Mouse (Mus musculus): ENCODE data around the gene Mx1. TPM values are rescaled to one million over a fixed set of nuclear protein-coding genes. Genes with fewer than 3 reads are reported as not detected.

The Mx1 gene
- total and polyA plus RNA-seq, 3 experiments, result 0.27 TPM; not detected in 2

DNA sequence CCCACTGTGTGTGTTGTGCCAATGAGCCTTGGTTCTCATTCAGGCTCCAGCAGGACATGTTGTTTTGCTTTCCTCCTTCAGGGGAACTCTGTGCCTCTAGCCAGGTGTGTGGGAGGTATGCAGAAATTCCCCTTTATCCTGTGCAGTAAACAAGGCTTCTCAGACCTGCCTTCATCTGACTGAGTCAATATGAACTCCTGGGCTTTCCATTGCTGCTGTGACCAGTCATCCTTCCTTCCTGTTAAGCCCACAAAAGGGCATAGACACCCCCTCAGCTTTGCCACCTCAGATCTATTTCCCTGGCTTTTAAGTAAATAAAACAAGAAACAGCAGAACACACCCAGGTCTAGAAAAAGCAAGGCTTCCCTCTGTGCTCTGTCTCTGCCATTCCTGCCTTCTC is 61.0 kb downstream of the Mx1 start:
- no peaks in the 10 kb centered on the region for H3K4me1 ChIP-seq (ENCODE audit: insufficient read depth, low read depth, low read length)

DNA sequence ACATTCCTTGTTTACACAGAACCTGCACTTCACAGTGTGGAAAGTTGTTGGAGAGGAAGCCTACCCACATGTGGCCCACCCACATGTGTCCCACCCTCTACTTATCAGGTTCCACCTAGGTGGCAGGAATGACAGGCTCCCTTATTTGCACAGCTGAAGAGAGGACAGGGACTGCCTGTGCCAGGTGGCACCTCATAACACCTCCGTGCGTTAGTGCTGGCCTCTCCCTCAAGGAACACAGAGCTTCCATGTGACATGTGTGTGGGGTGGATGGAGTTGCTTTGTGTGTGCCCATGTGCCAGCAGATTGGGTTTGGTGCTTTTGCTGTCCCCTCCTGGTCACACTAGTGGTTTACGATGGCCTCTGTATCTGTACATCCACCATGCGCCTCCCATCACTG is 62.7 kb downstream of the Mx1 start:
- DNase-seq (ENCODE audit: low spot score) (no peak), ATAC-seq (ENCODE audit: extremely low read depth, insufficient number of reproducible peaks, low FRiP score, poor library complexity, severe bottlenecking) (no peak)
- no peaks in the 10 kb centered on the region for H3K27me3 ChIP-seq (ENCODE audit: insufficient read depth, low read length)
- no peak for TF ChIP-seq TAL1 (conservative IDR thresholded peaks at IDR 0.05; ENCODE audit: low read depth, low read length)
- no peak for TF ChIP-seq CTCF (IDR thresholded peaks at IDR 0.05; ENCODE audit: low read depth, low read length)
- TF ChIP-seq POLR2AphosphoS5 (IDR thresholded peaks at IDR 0.05; ENCODE audit: insufficient replicate concordance, low read depth, low read length), result no peak
- TF ChIP-seq GATA1 (IDR thresholded peaks at IDR 0.05; ENCODE audit: borderline replicate concordance, low read length), result no peak
- TF ChIP-seq GATA2 (IDR thresholded peaks at IDR 0.05; ENCODE audit: borderline replicate concordance, low read depth, low read length), result no peak
- H3K4me3 ChIP-seq (ENCODE audit: low read depth, low read length), result no peak overlapping the region
- H3K9me3 ChIP-seq (replicated peaks), result no peaks in the 10 kb centered on the region
- H3K36me3 ChIP-seq (replicated peaks), result no peaks in the 10 kb centered on the region
- no peaks in the 10 kb centered on the region for H3K4me1 ChIP-seq (ENCODE audit: insufficient read depth, low read depth, low read length)

More for the DNA sequence above, 61.0 kb downstream of the Mx1 start:
- Histone ChIP-seq H3K36me3 (replicated peaks) (no peaks in the 10 kb centered on the region), H3K27me3 (ENCODE audit: insufficient read depth, low read length) (no peaks in the 10 kb centered on the region), H3K9me3 (replicated peaks) (no peaks in the 10 kb centered on the region), H3K4me3 (ENCODE audit: low read depth, low read length) (no peak overlapping the region)
- TF ChIP-seq GATA1 (IDR thresholded peaks at IDR 0.05; ENCODE audit: borderline replicate concordance, low read length) (no peak), TAL1 (conservative IDR thresholded peaks at IDR 0.05; ENCODE audit: low read depth, low read length) (no peak), POLR2AphosphoS5 (IDR thresholded peaks at IDR 0.05; ENCODE audit: insufficient replicate concordance, low read depth, low read length) (no peak), GATA2 (IDR thresholded peaks at IDR 0.05; ENCODE audit: borderline replicate concordance, low read depth, low read length) (no peak), CTCF (IDR thresholded peaks at IDR 0.05; ENCODE audit: low read depth, low read length) (no peak)
- no peak for ATAC-seq (ENCODE audit: extremely low read depth, insufficient number of reproducible peaks, low FRiP score, poor library complexity, severe bottlenecking)
- DNase-seq (ENCODE audit: low spot score), result no peak

DNA sequence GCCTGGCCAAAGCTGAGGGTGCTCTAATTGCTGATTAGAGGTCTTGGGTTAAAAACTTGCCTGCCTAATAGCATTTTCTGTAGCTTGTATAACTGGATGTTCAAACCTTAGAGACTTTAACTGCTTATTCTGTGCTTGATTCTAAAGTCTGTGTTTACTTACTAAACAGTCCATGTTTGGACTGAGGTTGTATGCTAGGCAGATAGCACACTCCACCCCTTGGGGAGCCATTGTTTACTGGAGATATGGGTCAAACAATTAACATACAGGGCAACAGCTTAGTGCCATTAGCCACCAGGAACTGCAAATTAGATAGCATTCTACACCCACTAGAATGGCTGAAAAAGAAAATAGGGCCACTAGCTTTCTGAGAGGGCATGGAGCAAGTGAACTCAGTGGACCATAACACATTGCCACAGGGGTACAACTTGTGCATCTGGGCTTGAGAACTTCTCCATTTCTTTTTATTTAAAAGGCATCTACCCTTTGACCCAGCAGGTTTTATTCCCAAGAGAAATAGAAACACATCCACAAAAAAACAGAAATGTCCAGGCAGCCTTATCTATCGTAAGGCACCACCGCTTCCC is 64.7 kb downstream of the Mx1 start:
- no peak for ATAC-seq (ENCODE audit: extremely low read depth, insufficient number of reproducible peaks, low FRiP score, poor library complexity, severe bottlenecking)
- TF ChIP-seq GATA2 (IDR thresholded peaks at IDR 0.05; ENCODE audit: borderline replicate concordance, low read depth, low read length), result no peak
- TF ChIP-seq TAL1 (conservative IDR thresholded peaks at IDR 0.05; ENCODE audit: low read depth, low read length), result no peak
- no peak for TF ChIP-seq POLR2AphosphoS5 (IDR thresholded peaks at IDR 0.05; ENCODE audit: insufficient replicate concordance, low read depth, low read length)
- no peak for TF ChIP-seq GATA1 (IDR thresholded peaks at IDR 0.05; ENCODE audit: borderline replicate concordance, low read length)
- TF ChIP-seq CTCF (IDR thresholded peaks at IDR 0.05; ENCODE audit: low read depth, low read length), result no peak
- H3K9me3 ChIP-seq (replicated peaks), result no peaks in the 10 kb centered on the region
- H3K4me3 ChIP-seq (ENCODE audit: low read depth, low read length), result no peak overlapping the region
- no peaks in the 10 kb centered on the region for H3K4me1 ChIP-seq (ENCODE audit: insufficient read depth, low read depth, low read length)
- no peaks in the 10 kb centered on the region for H3K27me3 ChIP-seq (ENCODE audit: insufficient read depth, low read length)
- no peaks in the 10 kb centered on the region for H3K36me3 ChIP-seq (replicated peaks)
- DNase-seq (ENCODE audit: low spot score), result no peak

Other genes starting within 250 kb of the Mx1 start
- not detected in 2 replicates for gene Bace2, start 106.2 kb downstream of the Mx1 start, total RNA-seq (2014; fragmentation: Nextera tagmentation)
- gene Bace2, start 106.2 kb downstream of the Mx1 start, total RNA-seq (2017), result 0.12 and 0.27 TPM in 2 replicates
- gene Bace2, start 106.2 kb downstream of the Mx1 start, polyA plus RNA-seq (2012), result not detected in 2 replicates
- not detected in 2 replicates for gene Fam3b, start 51.9 kb upstream of the Mx1 start, total RNA-seq (2014; fragmentation: Nextera tagmentation)
- gene Fam3b, start 51.9 kb upstream of the Mx1 start, total RNA-seq (2017), result 0.64 and 0.87 TPM in 2 replicates
- not detected in 2 replicates for gene Fam3b, start 51.9 kb upstream of the Mx1 start, polyA plus RNA-seq (2012)
- not detected in 2 replicates for gene Tmprss2, start 148.3 kb upstream of the Mx1 start, total RNA-seq (2014; fragmentation: Nextera tagmentation)
- gene Tmprss2, start 148.3 kb upstream of the Mx1 start, total RNA-seq (2017), result 0.06 and 0.11 TPM in 2 replicates
- gene Tmprss2, start 148.3 kb upstream of the Mx1 start, polyA plus RNA-seq (2012), result not detected in 2 replicates